Mouse (Mus musculus) CH12.LX (cell line): ENCODE data around the gene Nkap.
"Not testable (repeated sequence)": the region's sequence is repeated elsewhere in the genome, so short reads cannot be mapped to it uniquely, and the experiment has no call there.

Experiments used
- CTCF ChIP-seq, 2 experiments: IDR thresholded peaks in 1 of 2; conservative IDR thresholded peaks in 1 of 2; 2 replicates each; pipeline ENCODE4 v1.5.1; 2011 to 2012; ENCODE audit warnings: low read depth in 2 of 2, low read length in 2 of 2, improper control_type of control experiment in 1 of 2, inconsistent platforms in 1 of 2, mild to moderate bottlenecking in 1 of 2, moderate library complexity in 1 of 2
- E2F4 ChIP-seq: IDR thresholded peaks from 2 replicates; pipeline ENCODE4 v1.6.1; 2011; ENCODE audit warnings: low read depth, low read length, improper control_type of control experiment; ENCODE audit not compliant: insufficient replicate concordance
- EP300 ChIP-seq: IDR thresholded peaks from 2 replicates; pipeline ENCODE4 v1.6.1; 2011; ENCODE audit warnings: low read length, improper control_type of control experiment
- MAX ChIP-seq: IDR thresholded peaks from 2 replicates; pipeline ENCODE4 v1.6.1; 2011; ENCODE audit warnings: low read length, improper control_type of control experiment
- MYC ChIP-seq: IDR thresholded peaks from 2 replicates; pipeline ENCODE4 v1.6.1; 2011; ENCODE audit warnings: low read depth, mild to moderate bottlenecking, improper control_type of control experiment, low read length
- NELFE ChIP-seq: IDR thresholded peaks from 2 replicates; pipeline ENCODE4 v1.6.1; 2011; ENCODE audit warnings: low read depth, low read length, improper control_type of control experiment
- PAX5 ChIP-seq: IDR thresholded peaks from 2 replicates; pipeline ENCODE4 v1.6.1; 2012; ENCODE audit warnings: low read length, inconsistent platforms, mixed read lengths
- POLR2A ChIP-seq: IDR thresholded peaks from 2 replicates; pipeline ENCODE4 v1.6.1; 2011; ENCODE audit warnings: low read depth, mild to moderate bottlenecking, improper control_type of control experiment, low read length
- TBP ChIP-seq: conservative IDR thresholded peaks from 2 replicates; pipeline ENCODE4 v1.6.1; 2011; ENCODE audit warnings: low read depth, low read length, improper control_type of control experiment
- UBTF ChIP-seq: IDR thresholded peaks from 2 replicates; pipeline ENCODE4 v1.6.1; 2012; ENCODE audit warnings: low read depth, mild to moderate bottlenecking, inconsistent platforms, low read length, improper control_type of control experiment, moderate library complexity
- USF1 ChIP-seq: IDR thresholded peaks from 2 replicates; pipeline ENCODE4 v1.6.1; 2014; ENCODE audit warnings: low read depth, mild to moderate bottlenecking, inconsistent platforms, low read length, improper control_type of control experiment
- USF2 ChIP-seq: conservative IDR thresholded peaks from 2 replicates; pipeline ENCODE4 v1.6.1; 2011; ENCODE audit warnings: low read depth, low read length, improper control_type of control experiment
- ZC3H11A ChIP-seq: IDR thresholded peaks from 2 replicates; pipeline ENCODE4 v1.6.1; 2012; ENCODE audit warnings: low read depth, mild to moderate bottlenecking, inconsistent platforms, low read length, improper control_type of control experiment
- ZNF384 ChIP-seq: IDR thresholded peaks from 2 replicates; pipeline ENCODE4 v1.6.1; 2012; ENCODE audit warnings: low read depth, low read length, improper control_type of control experiment, inconsistent platforms

GRCm38 (mm10) chrX:37080345-37080744, 46.2 kb upstream of the Nkap start:
- TF ChIP-seq E2F4; POLR2A; PAX5; USF2; MYC; CTCF (conservative IDR thresholded peaks at IDR 0.05 in 1 of 2, IDR thresholded peaks at IDR 0.05 in 1 of 2; ENCODE audit: low read depth in 2 of 2, low read length in 2 of 2); USF1; ZNF384; NELFE; ZC3H11A; MAX; UBTF; EP300: not testable (repeated sequence)
- peak; percentile 81 for TF ChIP-seq TBP
